Mouse (Mus musculus) c-Kit-negative CD71-positive TER-119-positive erythroid progenitor cells, embryonic 14.5 days (primary cell): ENCODE results near the gene Hoxc5.

Experiments used
- DNase-seq: peaks from one replicate; pipeline ENCODE4 v3.0.0-alpha.2; 2013; ENCODE audit warnings: low read depth, low spot score

The Hoxc5 gene

DNA sequence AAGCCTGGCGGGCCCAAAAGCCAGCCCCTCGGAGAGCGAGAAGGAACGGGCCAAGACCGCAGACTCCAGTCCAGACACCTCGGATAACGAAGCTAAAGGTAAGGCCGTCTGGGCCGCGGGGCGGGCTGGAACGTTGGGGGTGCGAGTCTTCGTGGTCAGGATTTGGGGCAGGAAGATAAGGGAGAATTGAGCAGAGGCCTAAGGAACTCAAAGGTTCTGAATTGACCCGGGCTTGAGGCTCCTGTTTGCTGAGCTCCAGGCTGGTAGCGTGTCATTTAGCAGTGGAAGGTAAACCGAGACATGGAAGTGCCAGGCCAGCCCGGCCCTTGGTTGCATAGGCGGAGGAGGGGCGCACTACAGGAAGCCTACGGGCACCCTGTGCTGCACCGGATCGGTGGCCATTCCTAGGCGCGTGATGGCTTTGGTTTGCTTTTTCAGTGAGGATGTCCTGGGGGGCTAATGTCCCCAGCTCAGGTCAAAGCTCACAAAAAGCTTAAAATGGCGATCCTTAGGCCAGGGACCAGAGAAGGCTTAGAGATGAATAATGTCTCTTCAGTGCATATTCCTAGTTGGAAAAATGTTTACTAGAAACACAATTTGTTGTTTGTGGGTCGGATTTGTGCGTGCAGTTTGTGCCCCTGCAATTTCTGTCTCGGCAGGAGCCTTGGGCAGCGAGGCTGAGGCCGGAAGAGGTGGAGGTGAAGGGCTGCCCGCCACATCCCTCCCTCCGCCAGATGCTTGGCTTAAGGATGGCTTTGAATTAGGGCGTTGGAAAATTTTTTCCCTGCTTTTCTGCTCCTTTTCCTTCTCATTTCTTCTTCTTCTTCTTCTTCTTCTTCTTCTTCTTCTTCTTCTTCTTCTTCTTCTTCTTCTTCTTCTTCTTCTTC lies 511 bp downstream of the Hoxc5 start:
- no peak for DNase-seq

DNA sequence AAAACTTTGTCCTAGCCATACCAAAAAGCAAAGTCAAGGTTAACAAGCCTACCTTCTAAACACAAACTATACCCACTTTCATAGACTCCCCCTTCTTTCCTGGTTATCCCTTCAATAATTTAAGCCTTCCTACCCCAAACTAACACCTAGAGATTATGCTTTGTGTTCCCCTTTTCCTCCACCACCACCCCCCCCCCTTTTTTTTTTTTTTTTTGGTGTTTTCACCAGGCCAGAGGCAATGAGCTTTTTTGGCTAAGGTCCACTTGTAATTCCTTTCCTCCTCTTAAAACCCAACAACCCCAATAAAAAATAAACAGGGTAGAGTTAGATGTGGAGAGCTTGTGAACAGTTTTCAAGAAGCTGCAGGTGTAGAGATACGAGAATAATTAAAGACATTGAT lies 2.1 kb downstream of the Hoxc5 start:
- DNase-seq = no peak

DNA sequence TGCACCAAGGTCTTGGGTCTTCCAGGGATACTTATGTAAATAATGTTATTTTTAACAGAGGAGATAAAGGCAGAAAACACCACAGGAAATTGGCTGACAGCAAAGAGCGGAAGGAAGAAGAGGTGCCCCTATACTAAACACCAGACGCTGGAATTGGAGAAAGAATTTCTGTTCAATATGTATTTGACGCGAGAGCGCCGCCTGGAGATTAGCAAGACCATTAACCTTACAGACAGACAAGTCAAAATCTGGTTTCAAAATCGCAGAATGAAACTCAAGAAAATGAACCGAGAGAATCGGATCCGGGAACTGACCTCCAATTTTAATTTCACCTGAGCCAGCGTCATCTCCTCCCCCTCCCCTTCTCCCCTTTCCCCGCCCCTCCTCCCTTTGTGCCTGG lies 3.5 kb downstream of the Hoxc5 start:
- DNase-seq = no peak

GRCm38 (mm10) chr15:102972254-102972653 lies 5.0 kb downstream of the Hoxc5 start:
- DNase-seq = no peak

GRCm38 (mm10) chr15:102972753-102973152 lies 5.5 kb downstream of the Hoxc5 start:
- no peak for DNase-seq

DNA sequence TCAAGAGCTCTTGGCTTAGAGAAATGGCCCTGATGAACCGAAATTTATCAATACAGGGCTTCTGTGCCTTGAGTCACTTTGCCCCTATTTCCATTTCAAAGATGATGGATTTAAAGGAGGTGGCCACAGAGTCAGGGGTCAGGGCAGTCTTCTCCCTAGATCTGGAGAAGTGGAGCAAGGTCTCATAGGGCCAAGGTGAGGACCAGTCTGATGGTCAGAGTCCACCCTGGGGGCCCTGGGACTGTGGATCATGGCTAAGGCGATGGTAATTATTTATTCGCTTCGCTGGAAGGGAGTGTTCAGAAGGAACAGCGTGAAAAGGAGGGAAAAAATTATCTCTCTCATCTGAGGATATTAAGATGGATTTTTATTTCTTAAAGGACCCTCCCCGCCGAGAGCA lies 7.8 kb downstream of the Hoxc5 start:
- DNase-seq = no peak

DNA sequence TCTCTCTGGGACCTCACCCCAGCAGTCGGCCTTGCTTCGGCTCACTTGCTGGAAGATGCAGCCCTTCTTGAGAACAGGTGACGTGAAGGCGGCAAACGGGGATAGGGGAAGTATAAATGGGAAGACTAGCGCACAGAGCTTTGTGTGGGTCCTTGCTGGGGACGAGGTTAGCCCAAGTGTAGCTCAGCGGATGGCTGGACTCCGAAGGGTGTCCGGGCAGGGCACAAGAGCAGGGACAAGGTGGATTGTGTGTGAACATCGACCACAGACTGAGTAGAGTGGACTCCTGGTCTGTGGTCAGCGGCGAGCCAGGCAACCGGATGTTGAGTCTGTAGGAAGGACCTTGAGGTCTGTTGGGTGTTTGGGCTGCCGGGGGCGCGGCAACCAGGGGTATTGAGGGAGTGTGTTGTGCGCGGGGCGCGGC lies 8.5 kb downstream of the Hoxc5 start:
- no peak for DNase-seq

DNA sequence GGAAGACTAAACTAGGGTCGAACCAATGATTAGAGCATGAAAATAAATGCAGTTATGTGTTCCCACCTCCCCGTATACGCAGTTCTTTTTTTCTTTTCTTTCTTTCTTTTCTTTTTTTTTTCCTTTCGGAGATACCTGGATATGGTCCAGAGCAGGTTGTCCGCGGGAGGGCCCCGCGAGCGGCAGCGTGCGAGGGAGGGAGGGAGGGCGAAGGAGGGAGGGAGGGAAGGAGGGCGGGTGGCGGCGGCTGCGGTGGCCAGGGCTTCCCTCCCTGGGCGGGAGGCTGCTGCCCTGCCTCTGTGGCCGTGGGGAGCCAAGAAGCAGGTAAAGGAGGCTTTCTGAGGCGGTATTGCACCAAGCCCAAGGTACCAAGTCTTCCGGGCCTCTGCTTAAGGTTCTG lies 8.9 kb downstream of the Hoxc5 start, which contains the start of gene Hoxc9:
TSS of gene Hoxc9 (plus strand) at position 269 of the 400 bp plus-strand sequence.
- DNase-seq = no peak

- DNase-seq = no peak
Observed at GRCm38 (mm10) chr15:102976631-102977422, 9.6 kb downstream of the Hoxc5 start.

DNA sequence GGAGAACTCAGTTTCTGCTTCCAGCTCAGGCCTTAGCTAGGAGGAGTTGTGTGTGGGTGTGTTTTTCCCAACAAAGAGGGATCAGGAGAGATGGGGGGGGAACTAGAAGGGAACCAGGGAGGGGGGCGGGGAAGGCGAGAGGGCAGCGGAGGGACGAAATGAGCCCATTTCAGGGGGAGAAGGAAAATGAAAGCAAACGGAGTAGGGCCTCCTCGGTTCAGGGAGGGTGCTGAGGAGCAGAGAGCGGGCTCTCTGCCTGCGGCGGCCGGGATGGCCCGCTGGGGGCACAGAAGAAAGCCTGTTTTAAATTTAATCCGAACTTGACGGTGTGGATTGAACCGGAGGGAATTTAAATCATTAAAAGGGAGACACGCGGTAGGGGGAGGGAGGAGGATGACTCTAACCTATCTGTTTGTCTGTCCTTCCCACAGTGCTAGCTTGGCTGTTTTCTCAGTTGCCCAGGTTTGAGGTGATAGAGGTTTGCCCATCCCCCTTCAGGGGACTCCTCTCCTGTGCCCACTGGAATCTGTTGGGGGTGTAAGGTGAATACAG lies 10.3 kb downstream of the Hoxc5 start:
- no peak for DNase-seq

GRCm38 (mm10) chr15:102978615-102979515 lies 11.6 kb downstream of the Hoxc5 start:
- no peak for DNase-seq

- no peak for DNase-seq
Observed at GRCm38 (mm10) chr15:102979936-102980335, 12.7 kb downstream of the Hoxc5 start.

GRCm38 (mm10) chr15:102980352-102980751 lies 13.1 kb downstream of the Hoxc5 start:
- DNase-seq = no peak

DNA sequence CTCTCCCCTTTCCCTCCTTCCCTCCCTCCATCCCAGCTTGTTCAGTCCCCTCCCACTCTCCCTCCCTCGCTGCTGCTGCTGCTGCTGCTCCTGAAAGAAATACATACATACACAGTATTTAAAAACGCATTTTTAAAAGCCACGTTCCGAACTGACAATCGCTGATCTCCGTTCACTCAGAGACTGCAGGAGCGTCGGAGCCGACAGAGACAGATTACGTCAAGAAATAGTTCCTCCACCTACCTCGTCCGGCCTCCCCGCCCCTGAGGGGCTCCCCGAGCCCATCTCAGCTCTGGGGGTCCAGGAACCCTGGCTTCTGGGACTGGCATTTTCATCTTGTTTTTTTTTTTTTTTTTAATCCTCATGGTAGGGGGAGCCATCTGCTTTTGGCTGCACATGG lies 13.7 kb downstream of the Hoxc5 start:
- DNase-seq = no peak

- no peak for DNase-seq
Observed at GRCm38 (mm10) chr15:102981379-102982288, 14.4 kb downstream of the Hoxc5 start.

GRCm38 (mm10) chr15:102983716-102984115 lies 16.5 kb downstream of the Hoxc5 start:
- DNase-seq = no peak

GRCm38 (mm10) chr15:102984521-102984920 lies 17.3 kb downstream of the Hoxc5 start:
- DNase-seq = no peak

- DNase-seq = no peak
Observed at GRCm38 (mm10) chr15:102984925-102985324, 17.7 kb downstream of the Hoxc5 start.

DNA sequence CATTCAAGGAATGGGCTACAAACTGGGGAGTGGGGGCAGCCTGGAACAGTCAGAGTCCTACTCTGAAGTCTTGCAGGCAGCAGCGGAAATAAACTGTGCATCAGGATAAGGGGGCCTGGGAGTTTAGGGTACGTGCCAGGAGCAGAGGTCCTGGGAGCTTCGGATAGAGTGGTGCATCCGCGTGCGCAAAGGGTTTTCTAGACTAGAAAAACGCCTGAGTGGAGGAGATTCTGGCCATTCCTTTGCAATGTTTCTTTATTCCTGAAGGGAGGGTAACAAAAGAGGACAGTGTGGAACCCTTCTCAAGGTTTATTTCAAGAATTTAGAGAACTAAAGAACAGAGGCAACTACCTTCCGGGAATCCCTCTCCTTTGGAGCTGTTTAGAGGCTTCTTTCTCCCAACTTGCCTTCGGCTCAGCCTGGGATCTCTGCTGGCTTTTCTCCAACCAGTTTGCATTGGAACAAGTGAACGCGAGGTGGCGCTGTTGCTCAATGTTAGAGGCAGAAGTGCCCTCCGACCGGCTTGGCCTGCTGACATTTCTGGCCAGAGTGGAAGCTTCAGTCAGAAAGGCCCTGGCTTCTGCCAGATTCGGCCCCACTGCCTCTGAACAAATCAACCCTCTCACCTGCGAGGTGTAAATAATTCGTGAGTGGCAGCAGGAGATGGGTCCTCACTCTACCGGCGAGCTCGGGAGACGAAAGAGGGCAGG lies 20.0 kb downstream of the Hoxc5 start:
- DNase-seq = peak; percentile 44

DNA sequence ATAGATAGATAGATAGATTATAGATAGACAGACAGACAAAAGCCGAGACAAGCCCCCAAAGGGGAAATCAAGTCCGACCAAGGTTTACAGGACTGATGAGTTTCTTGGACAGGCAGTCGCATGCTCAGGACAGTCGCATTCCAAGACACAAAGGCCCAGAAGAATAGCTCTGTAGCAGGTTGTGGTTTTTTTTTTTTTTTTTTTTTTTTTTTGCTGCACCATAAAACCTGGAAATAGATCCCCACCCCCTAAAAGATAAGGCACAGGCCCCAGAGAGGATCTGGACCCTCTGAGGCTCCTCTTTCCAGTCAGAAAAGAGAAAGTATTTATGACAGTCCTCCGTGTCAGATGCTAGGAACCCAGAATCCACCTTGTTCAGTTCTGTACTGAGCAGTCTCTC lies 20.8 kb downstream of the Hoxc5 start:
- DNase-seq = no peak
